Mouse (Mus musculus): ENCODE measurements around the gene Itga6. TPM values are rescaled to one million over a fixed set of nuclear protein-coding genes. Genes with fewer than 3 reads are reported as not detected.

Itga6 gene
- polyA plus RNA-seq, 1 experiment from 2014 or later, result 32.1 TPM

DNA sequence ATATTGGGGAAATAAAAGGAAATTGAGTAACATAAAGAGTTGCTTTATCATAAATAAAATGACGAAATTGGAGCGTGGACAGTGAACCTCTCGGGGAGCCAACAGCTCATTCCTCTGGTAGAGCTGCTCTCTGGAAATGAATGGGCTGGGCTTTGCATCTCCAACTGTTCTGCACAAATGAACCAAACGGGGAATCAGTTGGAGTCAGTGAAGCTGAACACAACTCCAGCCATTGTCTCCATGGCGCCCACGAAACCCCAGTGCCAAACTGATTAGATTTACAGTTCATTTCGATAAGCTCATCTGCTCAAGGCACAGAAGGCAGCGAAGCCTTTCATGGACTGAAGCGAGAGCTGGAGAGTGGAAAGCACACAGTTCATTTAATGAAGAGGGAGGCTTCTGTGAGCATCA is 29.8 kb downstream of the Itga6 start:
- Histone ChIP-seq H3K4me1 (replicated peaks; ENCODE audit: control insufficient read depth, insufficient read depth, low read length) (no peaks in the 10 kb centered on the region), H3K9me3 (ENCODE audit: control insufficient read depth) (no peaks in the 10 kb centered on the region), H3K27me3 (replicated peaks; ENCODE audit: control insufficient read depth, insufficient read depth, low read length) (no peaks in the 10 kb centered on the region), H3K27ac (ENCODE audit: low read depth, low read length) (no peak overlapping the region), H3K4me2 (replicated peaks; ENCODE audit: low read depth) (no peak overlapping the region), H3K36me3 (ENCODE audit: control insufficient read depth, insufficient read depth) (no peaks in the 10 kb centered on the region), H3K9ac (ENCODE audit: low read depth, low read length) (no peak overlapping the region), H3K4me3 (ENCODE audit: low read depth, low read length) (no peak overlapping the region)
- ATAC-seq, result no peak
- no peak for TF ChIP-seq CTCF (IDR thresholded peaks at IDR 0.05; ENCODE audit: low read depth)
- 70% methylated on average over 9 of the region's 9 CpGs for WGBS

DNA sequence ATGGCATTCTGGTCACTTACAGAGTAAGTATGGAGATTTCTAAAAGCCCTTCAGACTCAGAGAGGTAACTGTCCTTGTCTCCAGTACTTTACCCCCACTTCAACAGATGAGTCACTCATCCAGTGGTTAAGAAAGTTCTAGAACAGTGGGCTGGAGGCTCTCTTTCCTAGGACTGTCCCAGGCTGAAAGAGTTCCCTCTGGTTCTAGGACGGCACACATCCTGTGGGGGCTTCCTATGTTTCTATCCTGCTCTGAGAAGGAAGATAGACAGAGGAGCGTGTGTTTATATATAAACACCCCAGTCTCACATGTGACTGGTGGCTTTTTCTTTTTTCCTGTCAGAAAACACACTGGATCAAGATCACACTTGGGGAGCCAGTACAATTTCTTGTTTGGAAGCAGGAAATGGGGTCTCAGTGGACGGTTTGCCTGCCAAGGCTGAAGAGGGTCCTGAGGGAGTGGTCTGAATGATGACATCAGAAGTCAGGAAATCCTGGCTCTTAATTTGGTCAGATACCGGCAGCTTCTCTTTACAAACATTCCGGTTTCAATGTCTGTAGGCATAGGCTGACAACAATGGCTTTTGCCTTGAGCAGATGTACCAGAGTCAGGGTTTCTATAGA is 34.0 kb downstream of the Itga6 start:
- Histone ChIP-seq H3K4me1 (replicated peaks; ENCODE audit: control insufficient read depth, insufficient read depth, low read length) (no peaks in the 10 kb centered on the region), H3K4me2 (replicated peaks; ENCODE audit: low read depth) (no peak overlapping the region), H3K36me3 (ENCODE audit: control insufficient read depth, insufficient read depth) (no peaks in the 10 kb centered on the region), H3K4me3 (ENCODE audit: low read depth, low read length) (no peak overlapping the region), H3K9ac (ENCODE audit: low read depth, low read length) (no peak overlapping the region), H3K27ac (ENCODE audit: low read depth, low read length) (no peak overlapping the region), H3K27me3 (replicated peaks; ENCODE audit: control insufficient read depth, insufficient read depth, low read length) (no peaks in the 10 kb centered on the region), H3K9me3 (ENCODE audit: control insufficient read depth) (no peaks in the 10 kb centered on the region)
- TF ChIP-seq CTCF (IDR thresholded peaks at IDR 0.05; ENCODE audit: low read depth), result no peak
- ATAC-seq, result no peak
- 53% methylated on average over 5 of the region's 5 CpGs for WGBS

DNA sequence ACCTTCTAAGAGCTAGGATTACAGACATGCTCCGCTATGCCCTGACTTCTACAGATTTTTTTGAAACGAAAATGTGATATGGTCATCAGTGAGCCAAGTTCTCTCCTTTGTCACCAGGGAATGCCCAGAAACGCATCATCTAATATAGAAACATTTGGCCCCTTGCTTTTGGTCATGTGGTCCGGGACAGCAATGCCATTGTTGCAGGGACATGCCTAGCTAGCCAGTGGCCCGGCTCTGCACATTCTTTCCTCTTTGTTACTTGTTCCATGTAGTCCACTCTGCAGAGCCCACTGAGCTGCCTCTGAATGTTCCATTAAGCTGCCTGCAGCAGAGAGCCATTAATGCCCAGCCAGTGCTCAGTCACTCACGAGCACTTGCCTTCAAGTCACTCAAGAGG is 34.6 kb downstream of the Itga6 start:
- H3K9me3 ChIP-seq (ENCODE audit: control insufficient read depth), result no peaks in the 10 kb centered on the region
- no peaks in the 10 kb centered on the region for H3K36me3 ChIP-seq (ENCODE audit: control insufficient read depth, insufficient read depth)
- H3K27ac ChIP-seq (ENCODE audit: low read depth, low read length), result no peak overlapping the region
- ATAC-seq, result no peak
- WGBS, result 78% methylated on average over 6 of the region's 6 CpGs
- no peak overlapping the region for H3K4me3 ChIP-seq (ENCODE audit: low read depth, low read length)
- H3K4me1 ChIP-seq (replicated peaks; ENCODE audit: control insufficient read depth, insufficient read depth, low read length), result no peaks in the 10 kb centered on the region
- H3K27me3 ChIP-seq (replicated peaks; ENCODE audit: control insufficient read depth, insufficient read depth, low read length), result no peaks in the 10 kb centered on the region
- H3K4me2 ChIP-seq (replicated peaks; ENCODE audit: low read depth), result no peak overlapping the region
- TF ChIP-seq CTCF (IDR thresholded peaks at IDR 0.05; ENCODE audit: low read depth), result no peak
- no peak overlapping the region for H3K9ac ChIP-seq (ENCODE audit: low read depth, low read length)

DNA sequence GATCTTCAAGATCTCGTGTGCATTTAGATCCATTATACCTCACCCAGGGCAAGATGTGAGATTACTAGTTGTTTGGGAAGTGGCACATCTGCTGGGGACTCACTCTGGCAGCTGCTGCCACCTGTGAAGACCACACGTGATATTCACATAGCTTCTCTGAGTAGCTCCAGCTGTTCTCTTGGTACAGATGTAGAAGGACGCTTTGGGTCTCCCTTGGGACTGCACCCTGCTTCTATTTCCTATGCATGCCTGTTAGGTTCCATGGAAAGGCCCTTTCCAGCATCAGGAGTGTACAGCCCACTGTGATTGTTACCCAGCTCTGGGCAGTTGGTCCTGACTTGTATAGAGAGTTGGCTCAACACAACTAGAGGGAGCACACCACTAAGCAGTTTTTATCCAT is 39.8 kb downstream of the Itga6 start:
- no peak overlapping the region for H3K27ac ChIP-seq (ENCODE audit: low read depth, low read length)
- no peak for ATAC-seq
- no peak overlapping the region for H3K4me3 ChIP-seq (ENCODE audit: low read depth, low read length)
- WGBS, result 78% methylated on average over 3 of the region's 3 CpGs
- H3K9me3 ChIP-seq (ENCODE audit: control insufficient read depth), result no peaks in the 10 kb centered on the region
- no peak for TF ChIP-seq CTCF (IDR thresholded peaks at IDR 0.05; ENCODE audit: low read depth)
- no peak overlapping the region for H3K9ac ChIP-seq (ENCODE audit: low read depth, low read length)
- no peaks in the 10 kb centered on the region for H3K36me3 ChIP-seq (ENCODE audit: control insufficient read depth, insufficient read depth)
- H3K27me3 ChIP-seq (replicated peaks; ENCODE audit: control insufficient read depth, insufficient read depth, low read length), result no peaks in the 10 kb centered on the region
- no peaks in the 10 kb centered on the region; the same call in 1 of the 2 replicates for H3K4me1 ChIP-seq (replicated peaks; ENCODE audit: control insufficient read depth, insufficient read depth, low read length)
- H3K4me2 ChIP-seq (replicated peaks; ENCODE audit: low read depth), result no peak overlapping the region

DNA sequence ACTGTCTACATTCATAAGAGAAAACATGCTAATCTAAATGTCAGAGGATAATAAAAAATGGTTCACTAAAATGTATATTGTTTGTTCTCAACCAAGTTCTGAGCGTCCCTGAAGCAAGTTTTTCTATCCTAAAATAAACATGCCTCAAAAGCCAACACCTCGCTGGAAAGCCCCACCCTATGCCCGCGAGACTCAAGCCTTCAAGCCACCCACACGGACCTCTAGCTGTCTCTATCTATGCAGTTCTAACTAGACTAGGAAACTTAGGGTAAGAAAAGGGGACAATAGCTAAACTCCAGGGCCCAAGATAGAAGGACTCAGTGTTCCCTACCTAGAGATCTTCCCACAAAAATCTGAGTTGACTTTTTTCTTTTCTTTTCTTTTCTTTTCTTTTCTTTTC is 40.6 kb downstream of the Itga6 start:
- Histone ChIP-seq H3K4me3 (ENCODE audit: low read depth, low read length) (no peak overlapping the region), H3K27ac (ENCODE audit: low read depth, low read length) (no peak overlapping the region), H3K9me3 (ENCODE audit: control insufficient read depth) (no peaks in the 10 kb centered on the region), H3K27me3 (replicated peaks; ENCODE audit: control insufficient read depth, insufficient read depth, low read length) (no peaks in the 10 kb centered on the region), H3K36me3 (ENCODE audit: control insufficient read depth, insufficient read depth) (no peaks in the 10 kb centered on the region), H3K4me2 (replicated peaks; ENCODE audit: low read depth) (0 out of 2 replicates have a peak overlapping the region, but pooled peaks have one; percentile 94), H3K9ac (ENCODE audit: low read depth, low read length) (no peak overlapping the region), H3K4me1 (replicated peaks; ENCODE audit: control insufficient read depth, insufficient read depth, low read length) (no peaks in the 10 kb centered on the region; the same call in 1 of the 2 replicates)
- ATAC-seq, result no peak
- TF ChIP-seq CTCF (IDR thresholded peaks at IDR 0.05; ENCODE audit: low read depth), result no peak
- WGBS, result 36% methylated on average over 5 of the region's 5 CpGs

DNA sequence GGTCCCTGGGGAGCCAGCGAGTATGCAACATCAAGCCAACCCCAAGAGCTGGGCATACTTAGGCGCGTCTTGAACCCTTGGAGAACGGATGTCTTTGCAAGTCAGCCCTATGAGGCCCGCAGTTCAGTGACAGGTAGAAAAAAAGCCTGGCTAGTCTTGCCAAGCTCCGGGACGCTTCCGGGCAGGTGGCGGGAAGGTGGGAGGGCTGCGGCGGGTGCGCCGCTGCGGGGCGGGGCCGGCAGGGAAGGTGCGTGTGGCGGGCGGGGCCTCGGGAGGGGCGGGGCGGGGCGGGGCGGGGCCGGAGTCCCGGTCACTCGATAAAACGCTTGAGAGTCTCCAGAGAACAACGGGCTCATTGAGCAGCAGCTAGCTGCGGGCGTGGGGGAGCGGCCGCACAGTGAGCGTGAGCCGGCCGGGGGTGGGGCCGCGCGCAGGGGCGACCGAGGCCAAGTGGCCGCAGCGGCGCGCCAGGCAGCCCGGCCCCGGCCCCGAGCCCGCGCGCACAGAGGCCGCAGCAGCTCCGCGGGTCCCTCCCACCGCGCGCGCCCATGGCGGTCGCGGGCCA is 41.3 kb downstream of the Itga6 start:
- Histone ChIP-seq H3K27ac (ENCODE audit: low read depth, low read length) (peak overlapping the region; percentile 94), H3K4me1 (replicated peaks; ENCODE audit: control insufficient read depth, insufficient read depth, low read length) (no peaks in the 10 kb centered on the region; the same call in 1 of the 2 replicates), H3K4me3 (ENCODE audit: low read depth, low read length) (peak overlapping the region; percentile 86), H3K36me3 (ENCODE audit: control insufficient read depth, insufficient read depth) (no peaks in the 10 kb centered on the region), H3K27me3 (replicated peaks; ENCODE audit: control insufficient read depth, insufficient read depth, low read length) (no peaks in the 10 kb centered on the region), H3K9ac (ENCODE audit: low read depth, low read length) (peak overlapping the region; percentile 79), H3K4me2 (replicated peaks; ENCODE audit: low read depth) (peak overlapping the region; percentile 94), H3K9me3 (ENCODE audit: control insufficient read depth) (no peaks in the 10 kb centered on the region)
- ATAC-seq, result peak; percentile 93
- no peak for TF ChIP-seq CTCF (IDR thresholded peaks at IDR 0.05; ENCODE audit: low read depth)
- 1% methylated on average over 52 of the region's 61 CpGs for WGBS

Measured in intestine, postnatal 0 days (tissue).